Mouse (Mus musculus) small intestine, adult 2 months (tissue): ENCODE results near the gene Pld5.

Source experiments
- CTCF ChIP-seq: fragments of 200-500 bp; IDR thresholded peaks from 2 replicates; pipeline ENCODE4 v1.5.1; 2012; ENCODE audit warnings: low read depth, mild to moderate bottlenecking, control low read depth, inconsistent platforms, low read length, moderate library complexity, mixed read lengths; ENCODE audit not compliant: insufficient replicate concordance, insufficient read length; ENCODE audit errors: extremely low read depth
- POLR2A ChIP-seq: fragments of 200-500 bp; IDR thresholded peaks from 2 replicates; pipeline ENCODE4 v1.6.1; 2012; ENCODE audit warnings: low read depth, mild to moderate bottlenecking, control low read depth, inconsistent platforms, low read length, moderate library complexity

GRCm38 (mm10) chr1:176275611-176275980 is 484 bp upstream of the Pld5 start:
- no peak for TF ChIP-seq POLR2A
- no peak for TF ChIP-seq CTCF
